In genomic region chr3:137415451-137416086, GRCm38 (mm10) we compare ENCODE assay signal across 8 mouse cellular contexts.
A peak's percentile ranks its signal among the peaks of the same experiment; 100 is the strongest.
DNase-seq lines count a peak whose midpoint lies in the region; ATAC-seq and TF ChIP-seq lines count a peak whose summit lies in the region.

No protein-coding gene starts in this region.

- no peak overlapping the region for H3K4me3 ChIP-seq in intestine, embryonic 15.5 days (replicated peaks)

- no peak for TF ChIP-seq CTCF in brain, embryonic 14.5 days (IDR thresholded peaks at IDR 0.05; ENCODE audit: borderline replicate concordance, extremely low read depth, insufficient read depth, insufficient read length)

- H3K9me3 ChIP-seq in intestine, embryonic 15.5 days, result no peaks in the 10 kb centered on the region

- no peak for TF ChIP-seq POLR2A in brain, embryonic 14.5 days (IDR thresholded peaks at IDR 0.05; ENCODE audit: borderline replicate concordance, extremely low read depth, insufficient read depth, insufficient read length, poor library complexity, severe bottlenecking)

- no peak overlapping the region for H3K27ac ChIP-seq in intestine, embryonic 15.5 days

- H3K4me2 ChIP-seq in intestine, embryonic 15.5 days (replicated peaks), result no peak overlapping the region

- peak; percentile 4 for DNase-seq in gastrocnemius, postnatal 14 days
- no peak for DNase-seq in gastrocnemius, postnatal 25 days
- DNase-seq in brain, embryonic 14.5 days (ENCODE audit: low read depth), result peak; percentile 86
- DNase-seq in frontal cortex, postnatal 10 days (ENCODE audit: low spot score in 2 of 2), result peak; percentile 40 to 66
- peak; percentile 66 to 94 for DNase-seq in left cerebral cortex, postnatal 25 days (ENCODE audit: low spot score in 2 of 2)
- no peak for DNase-seq in spleen, postnatal 10 days (ENCODE audit: low spot score in 2 of 2)
- no peak for DNase-seq in thymus, adult 18-20 months

- ATAC-seq in intestine, embryonic 15.5 days, result no peak

- H3K27me3 ChIP-seq in intestine, embryonic 15.5 days (replicated peaks), result no peaks in the 10 kb centered on the region

- no peak overlapping the region for H3K9ac ChIP-seq in intestine, embryonic 15.5 days

- no peaks in the 10 kb centered on the region for H3K36me3 ChIP-seq in intestine, embryonic 15.5 days

- no peaks in the 10 kb centered on the region for H3K4me1 ChIP-seq in intestine, embryonic 15.5 days (replicated peaks)

- 81% methylated on average over 5 of the region's 5 CpGs for WGBS in intestine, embryonic 15.5 days

- intact Hi-C loops in gastrocnemius, postnatal 14 days (cut with DNase I; ENCODE audit: low total_unique reads), result no loop called here
- intact Hi-C loops in left cerebral cortex, postnatal 25 days (cut with DNase I), result loop anchor here (2.0 to 10.0 kb wide), 4 partner anchors 205 to 743 kb away; partner anchors contain the start of gene Ppp3ca

Comparison
In these comparisons a context has a peak if more than half of its experiments do, and no peak if none do; other contexts are left out.
1. DNase-seq: peak in gastrocnemius, postnatal 14 days (single experiment), brain, embryonic 14.5 days (single experiment), frontal cortex, postnatal 10 days (2 of 2) and left cerebral cortex, postnatal 25 days (2 of 2); none in gastrocnemius, postnatal 25 days (single experiment), spleen, postnatal 10 days (0 of 2) and thymus, adult 18-20 months (0 of 2).